Mouse (Mus musculus): ENCODE results near the gene Sds. TPM values are rescaled to one million over a fixed set of nuclear protein-coding genes. Genes with fewer than 3 reads are reported as not detected.

Sds gene
- not detected in 2 replicates for total RNA-seq (2014; fragmentation: Nextera tagmentation)
- total RNA-seq (2017): not detected in 2 replicates

DNA sequence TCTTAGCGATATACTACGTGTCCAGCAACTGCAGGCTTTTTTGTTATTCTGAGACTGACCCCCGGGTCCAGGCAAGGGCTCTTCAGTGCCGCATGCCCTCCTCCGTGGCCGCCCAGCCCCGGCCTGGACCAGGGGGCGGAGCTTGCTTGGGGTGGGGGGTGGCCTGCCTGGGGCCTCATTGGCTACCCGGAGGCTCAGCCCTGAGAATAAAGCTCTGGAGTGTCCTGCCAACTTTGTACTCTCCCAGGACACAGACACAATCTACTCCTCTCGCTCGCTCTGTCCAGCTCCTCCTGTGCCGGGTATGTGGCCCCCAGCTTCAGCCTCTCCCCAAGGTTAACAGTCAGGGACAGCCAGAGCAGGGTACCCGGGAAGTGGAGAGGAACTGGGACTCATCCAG is at the start of gene Sds:
Sds (plus strand) TSS at position 231 of the 400 bp plus-strand sequence.
- no peak for ATAC-seq (replicated peaks; ENCODE audit: low FRiP score, low TSS enrichment, poor library complexity, severe bottlenecking)

- ATAC-seq (replicated peaks; ENCODE audit: low FRiP score, low TSS enrichment, poor library complexity, severe bottlenecking): no peak
Observed at GRCm38 (mm10) chr5:120426572-120426971, 49.8 kb upstream of the Sds start.

- ATAC-seq (replicated peaks; ENCODE audit: low FRiP score, low TSS enrichment, poor library complexity, severe bottlenecking): no peak
Observed at GRCm38 (mm10) chr5:120427451-120427938, 48.8 kb upstream of the Sds start.

DNA sequence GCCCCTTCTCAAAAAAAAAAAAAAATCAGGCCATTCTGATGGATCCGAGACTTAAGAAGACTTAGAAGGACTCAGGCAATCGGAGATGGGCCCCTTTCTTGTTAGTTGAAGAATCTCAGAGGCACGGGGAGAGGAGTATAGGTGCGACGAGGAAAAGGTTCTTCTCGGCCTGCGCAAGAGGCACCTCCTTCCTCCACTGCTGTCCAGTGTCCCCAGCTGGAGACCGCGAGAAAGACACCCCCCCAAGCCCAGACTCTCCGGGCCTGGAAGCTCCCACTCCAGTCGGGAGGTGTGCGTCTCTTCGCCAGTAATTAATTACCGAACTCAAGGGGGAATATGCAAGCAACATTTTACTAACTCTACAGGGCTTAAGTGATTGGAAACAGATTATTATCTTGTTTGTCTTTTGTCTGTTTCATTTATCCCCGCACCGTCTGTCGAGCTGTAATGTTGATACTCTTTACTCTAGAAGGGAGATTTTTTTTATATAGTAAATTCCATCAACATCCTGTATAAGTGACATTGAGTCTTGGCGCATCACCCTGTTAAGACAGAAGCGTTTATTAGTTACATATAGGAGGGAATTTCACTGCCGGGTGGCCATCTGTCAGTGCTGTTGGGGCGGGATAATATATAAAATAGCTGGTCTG is 48.0 kb upstream of the Sds start:
- no peak for ATAC-seq (replicated peaks; ENCODE audit: low FRiP score, low TSS enrichment, poor library complexity, severe bottlenecking)

DNA sequence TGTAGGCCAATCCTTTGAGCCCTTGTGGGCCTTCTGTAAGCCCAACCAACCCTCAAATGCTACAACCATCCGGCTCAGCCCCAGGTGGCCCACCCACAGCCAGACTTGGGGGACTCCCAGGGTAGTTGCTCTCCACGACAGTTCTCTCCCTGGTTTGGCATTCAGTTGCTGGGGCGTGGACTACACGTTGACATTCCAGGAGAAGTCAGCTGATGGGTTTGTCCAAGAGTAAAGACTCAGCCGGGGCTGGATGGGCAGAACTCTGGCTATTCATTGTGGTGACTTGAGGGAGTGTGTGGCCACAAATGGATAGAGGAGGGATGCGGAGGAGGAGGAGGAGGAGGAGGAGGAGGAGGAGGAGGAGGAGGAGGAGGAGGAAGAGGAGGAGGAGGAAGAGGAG is 47.3 kb upstream of the Sds start:
- ATAC-seq (replicated peaks; ENCODE audit: low FRiP score, low TSS enrichment, poor library complexity, severe bottlenecking): no peak

GRCm38 (mm10) chr5:120429692-120430091 is 46.6 kb upstream of the Sds start:
- ATAC-seq (replicated peaks; ENCODE audit: low FRiP score, low TSS enrichment, poor library complexity, severe bottlenecking): no peak

DNA sequence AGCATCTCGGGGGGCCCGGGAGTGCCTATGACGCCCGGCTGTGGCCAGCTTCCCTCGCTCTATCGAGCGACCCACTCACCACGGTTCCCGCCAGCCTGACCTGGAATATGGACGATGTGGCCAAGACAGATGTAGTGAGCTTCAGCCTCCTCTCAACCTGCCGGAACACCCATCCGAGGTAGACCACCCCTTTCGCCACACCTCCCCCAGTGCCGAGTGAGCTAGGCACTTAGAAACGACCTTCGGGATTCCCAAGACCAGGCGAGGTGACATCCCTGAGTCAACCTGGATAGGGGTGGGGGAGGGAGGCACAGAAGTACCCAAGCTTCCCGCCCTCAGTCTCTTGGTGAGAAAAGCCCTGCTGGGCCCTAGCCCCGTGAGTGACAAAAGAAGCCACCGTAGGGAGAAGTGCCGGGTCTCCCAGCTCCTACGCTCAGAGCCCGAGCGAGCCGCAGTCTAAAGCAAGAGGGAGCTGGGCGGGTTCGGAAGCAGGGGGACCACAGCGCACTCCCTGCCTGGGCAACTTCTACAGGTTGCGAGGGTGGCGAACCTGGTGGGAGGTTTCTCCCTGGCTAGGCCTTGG is 45.2 kb upstream of the Sds start:
- ATAC-seq (replicated peaks; ENCODE audit: low FRiP score, low TSS enrichment, poor library complexity, severe bottlenecking): no peak

DNA sequence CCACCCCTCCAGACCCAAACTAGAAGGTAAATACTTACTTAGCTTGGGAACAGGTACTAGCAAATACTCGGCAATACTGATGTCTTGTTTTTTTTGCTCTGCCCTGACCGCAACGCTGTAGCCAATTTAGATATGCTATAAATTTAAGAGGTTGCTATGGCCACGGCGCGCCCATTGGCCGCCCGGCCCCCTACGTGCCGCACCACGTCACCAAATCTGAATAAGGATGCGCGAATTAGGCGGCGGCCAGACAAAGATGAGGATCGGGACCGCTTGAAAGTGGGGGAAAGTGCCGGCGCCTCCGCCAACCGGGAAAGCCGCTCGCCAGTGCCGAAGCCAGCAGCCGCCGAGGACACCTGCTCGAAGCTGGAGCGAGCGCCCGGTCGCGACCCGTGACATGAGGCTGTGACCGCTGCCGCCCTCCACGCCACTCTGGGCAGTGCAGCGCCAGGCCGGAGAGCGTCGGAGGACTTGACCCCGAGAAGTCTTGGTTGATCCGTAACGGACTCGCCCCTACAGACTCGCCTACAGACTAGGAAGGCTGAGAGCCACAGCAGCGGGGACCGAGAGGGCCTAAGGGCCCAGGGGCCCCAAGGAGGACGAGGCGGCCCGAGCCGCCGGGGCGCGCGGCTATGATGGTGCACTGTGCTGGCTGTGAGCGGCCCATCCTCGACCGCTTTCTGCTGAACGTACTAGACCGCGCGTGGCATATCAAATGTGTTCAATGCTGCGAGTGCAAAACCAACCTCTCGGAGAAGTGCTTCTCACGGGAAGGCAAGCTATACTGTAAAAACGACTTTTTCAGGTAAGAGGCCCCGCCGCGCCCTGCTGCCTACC is 44.5 kb upstream of the Sds start, which contains the start of gene Lhx5:
Lhx5 (plus strand) TSS at position 51 of the 837 bp plus-strand sequence.
- ATAC-seq (replicated peaks; ENCODE audit: low FRiP score, low TSS enrichment, poor library complexity, severe bottlenecking): no peak

DNA sequence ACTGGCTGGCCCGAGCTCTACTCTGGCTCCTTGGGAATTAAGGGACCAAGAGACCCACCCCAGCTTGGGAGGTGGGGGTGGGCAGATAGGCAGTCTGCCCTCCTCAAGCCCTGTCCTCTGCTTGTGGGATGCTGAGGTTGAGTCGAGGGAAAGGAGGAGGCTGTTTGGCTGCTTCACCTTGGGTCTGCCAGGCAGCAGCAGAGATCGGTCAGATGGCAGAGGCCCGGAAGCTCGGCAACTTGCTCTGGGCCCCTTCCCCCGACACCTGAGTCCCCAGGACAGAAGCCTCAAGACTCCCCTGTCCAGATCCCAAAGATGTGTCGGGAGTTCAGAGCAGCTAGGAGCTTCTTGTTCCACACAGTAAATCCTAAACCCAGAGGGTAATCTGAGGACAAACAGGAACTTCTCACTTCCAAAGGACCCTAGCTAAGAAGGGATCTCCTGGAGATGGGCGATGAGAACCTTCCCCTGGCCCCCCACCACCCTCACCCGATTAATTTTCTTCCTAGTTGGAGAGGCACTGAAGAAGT is 43.8 kb upstream of the Sds start:
- no peak for ATAC-seq (replicated peaks; ENCODE audit: low FRiP score, low TSS enrichment, poor library complexity, severe bottlenecking)

DNA sequence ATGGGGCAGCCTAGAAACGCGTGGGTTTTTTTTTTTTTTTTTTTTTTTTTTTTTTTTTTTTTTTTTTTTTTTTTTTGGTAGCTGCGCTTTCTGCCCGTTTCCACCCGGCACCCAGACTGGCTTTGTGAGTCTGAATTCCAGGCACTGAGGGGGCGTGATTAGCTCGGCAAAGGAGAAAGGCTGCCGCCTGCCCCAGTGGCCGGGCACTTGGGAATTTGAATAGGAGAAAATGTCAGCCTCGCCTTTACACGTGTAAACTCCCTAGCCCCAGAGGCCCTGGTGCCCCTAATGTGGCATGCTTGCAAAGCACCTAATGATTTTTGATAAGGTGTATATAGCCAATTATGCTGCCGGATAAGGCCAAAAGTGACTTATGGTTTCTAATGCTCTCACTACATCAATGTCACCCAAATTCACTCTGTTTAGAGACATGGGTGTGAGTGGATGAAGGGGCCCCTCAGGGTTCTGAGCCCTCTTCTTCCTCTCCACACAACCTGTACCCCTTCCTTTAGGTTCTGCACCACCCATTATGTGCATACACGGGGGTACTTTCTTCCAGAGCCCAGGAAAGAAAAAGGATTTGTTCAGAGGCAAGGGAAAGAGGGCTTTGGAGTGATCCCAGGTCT is 43.1 kb upstream of the Sds start:
- no peak for ATAC-seq (replicated peaks; ENCODE audit: low FRiP score, low TSS enrichment, poor library complexity, severe bottlenecking)

DNA sequence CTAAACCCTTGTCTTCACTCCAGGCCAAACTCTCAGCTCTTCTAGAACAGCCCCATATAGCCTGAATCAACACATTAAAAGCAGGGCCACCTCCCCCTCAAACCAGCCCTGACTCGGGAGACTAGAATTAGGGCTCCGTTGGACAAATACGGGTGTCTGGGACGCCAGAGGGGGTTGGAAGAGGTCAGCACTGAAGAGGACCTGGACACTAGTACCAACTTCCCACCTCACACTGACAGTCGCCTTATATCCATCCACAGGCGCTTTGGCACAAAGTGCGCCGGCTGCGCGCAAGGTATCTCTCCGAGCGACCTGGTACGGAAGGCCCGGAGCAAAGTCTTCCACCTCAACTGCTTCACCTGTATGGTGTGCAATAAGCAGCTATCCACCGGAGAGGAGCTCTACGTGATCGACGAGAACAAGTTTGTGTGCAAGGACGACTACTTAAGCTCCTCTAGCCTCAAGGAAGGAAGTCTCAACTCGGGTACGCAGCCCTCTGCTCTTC is 42.0 kb upstream of the Sds start:
- no peak for ATAC-seq (replicated peaks; ENCODE audit: low FRiP score, low TSS enrichment, poor library complexity, severe bottlenecking)

- ATAC-seq (replicated peaks; ENCODE audit: low FRiP score, low TSS enrichment, poor library complexity, severe bottlenecking): no peak
Observed at GRCm38 (mm10) chr5:120435006-120435681, 41.2 kb upstream of the Sds start.

DNA sequence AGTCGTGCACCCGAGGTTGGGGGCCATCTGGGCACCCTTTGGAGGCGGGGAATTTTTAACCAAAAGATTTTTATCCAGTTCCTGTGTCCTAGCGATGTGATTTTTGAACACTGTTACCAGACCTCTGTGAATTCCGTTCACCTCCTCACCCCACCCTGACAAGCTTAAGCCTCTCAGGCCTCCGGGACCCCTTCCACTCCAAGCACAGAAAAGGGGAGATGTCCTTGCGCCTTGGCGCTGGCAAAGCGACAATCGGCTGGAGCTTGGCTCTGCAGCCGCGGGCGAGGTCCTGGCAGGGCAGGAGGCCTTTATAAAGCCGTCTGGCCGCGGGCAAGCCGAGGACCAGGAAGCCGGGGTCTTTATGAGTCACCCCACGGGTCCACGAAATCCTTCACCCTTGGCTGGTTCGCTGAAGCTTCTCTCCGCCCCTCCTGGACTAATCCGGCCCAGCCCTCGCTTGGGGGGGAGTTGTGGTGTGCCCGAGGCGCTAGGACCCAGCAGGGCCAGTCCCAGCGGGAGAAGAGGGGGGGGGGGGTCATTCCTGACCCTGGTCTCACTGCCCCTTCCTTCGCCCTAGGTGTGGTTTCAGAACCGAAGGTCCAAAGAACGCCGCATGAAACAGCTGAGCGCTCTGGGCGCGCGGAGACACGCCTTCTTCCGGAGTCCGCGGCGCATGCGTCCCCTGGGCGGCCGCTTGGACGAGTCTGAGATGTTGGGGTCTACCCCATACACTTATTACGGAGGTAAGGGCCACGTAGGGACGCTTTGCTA is 40.4 kb upstream of the Sds start:
- ATAC-seq (replicated peaks; ENCODE audit: low FRiP score, low TSS enrichment, poor library complexity, severe bottlenecking): no peak

- no peak for ATAC-seq (replicated peaks; ENCODE audit: low FRiP score, low TSS enrichment, poor library complexity, severe bottlenecking)
Observed at GRCm38 (mm10) chr5:120436885-120437495, 39.3 kb upstream of the Sds start.

GRCm38 (mm10) chr5:120437539-120437938 is 38.8 kb upstream of the Sds start:
- no peak for ATAC-seq (replicated peaks; ENCODE audit: low FRiP score, low TSS enrichment, poor library complexity, severe bottlenecking)

GRCm38 (mm10) chr5:120437986-120438385 is 38.3 kb upstream of the Sds start:
- no peak for ATAC-seq (replicated peaks; ENCODE audit: low FRiP score, low TSS enrichment, poor library complexity, severe bottlenecking)

DNA sequence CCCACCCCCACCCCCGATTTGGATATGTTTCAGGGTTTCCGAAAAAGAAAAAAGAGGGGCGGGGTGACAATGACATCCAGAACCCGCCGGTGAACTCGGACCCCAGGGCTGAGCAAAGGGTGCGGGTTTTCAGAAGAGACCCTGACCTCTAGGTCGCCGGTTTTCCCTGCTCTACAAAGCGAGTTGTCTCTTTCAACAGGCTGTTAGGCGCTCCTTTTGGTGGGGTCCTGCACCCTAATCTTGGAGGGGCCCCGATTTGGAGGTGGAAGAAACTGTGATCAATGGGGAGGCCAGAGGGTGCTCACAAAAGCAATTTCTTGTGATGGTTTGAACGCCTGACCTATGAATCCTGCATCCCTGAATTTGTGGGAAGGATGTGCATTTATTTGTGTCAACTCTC is 37.9 kb upstream of the Sds start:
- no peak for ATAC-seq (replicated peaks; ENCODE audit: low FRiP score, low TSS enrichment, poor library complexity, severe bottlenecking)
